Mouse (Mus musculus): Measurements from ENCODE around the gene Klhl11. TPM values are rescaled to one million over a fixed set of nuclear protein-coding genes. Genes with fewer than 3 reads are reported as not detected.

Gene Klhl11
- polyA plus RNA-seq, 1 experiment from 2014 or later, result 12.0 TPM

- no peaks in the 10 kb centered on the region for H3K9me3 ChIP-seq
- 88% methylated on average over 1 of the region's 1 CpGs for WGBS
- peaks cover 47% of the 10 kb centered on the region for H3K36me3 ChIP-seq
- no peak for ATAC-seq (ENCODE audit: insufficient number of reproducible peaks, insufficient read depth, low FRiP score, low TSS enrichment, low read depth)
- peaks cover 12% of the 10 kb centered on the region for H3K4me1 ChIP-seq
- no peak overlapping the region for H3K4me3 ChIP-seq
- H3K27me3 ChIP-seq, result no peaks in the 10 kb centered on the region
- H3K27ac ChIP-seq, result no peak overlapping the region
- no peak overlapping the region for H3K4me2 ChIP-seq
- no peak overlapping the region for H3K9ac ChIP-seq
These were observed 7.2 kb downstream of the Klhl11 start for GRCm38 (mm10) chr11:100465229-100465792.

- no peak overlapping the region for H3K27ac ChIP-seq
- peaks cover 7% of the 10 kb centered on the region; the same call in 1 of the 2 replicates for H3K4me1 ChIP-seq
- no peak overlapping the region for H3K4me2 ChIP-seq
- H3K9ac ChIP-seq, result no peak overlapping the region
- no peaks in the 10 kb centered on the region for H3K9me3 ChIP-seq
- H3K27me3 ChIP-seq, result no peaks in the 10 kb centered on the region
- ATAC-seq (ENCODE audit: insufficient number of reproducible peaks, insufficient read depth, low FRiP score, low TSS enrichment, low read depth), result no peak
- H3K36me3 ChIP-seq, result peaks cover 50% of the 10 kb centered on the region
- 92% methylated on average over 10 of the region's 10 CpGs for WGBS
- H3K4me3 ChIP-seq, result no peak overlapping the region
These were observed 9.8 kb downstream of the Klhl11 start for GRCm38 (mm10) chr11:100462699-100463098.

GRCm38 (mm10) chr11:100457711-100458110, 14.8 kb downstream of the Klhl11 start:
- H3K4me2 ChIP-seq, result no peak overlapping the region
- no peaks in the 10 kb centered on the region for H3K9me3 ChIP-seq
- no peaks in the 10 kb centered on the region for H3K27me3 ChIP-seq
- H3K4me1 ChIP-seq, result no peaks in the 10 kb centered on the region
- WGBS, result 89% methylated on average over 5 of the region's 5 CpGs
- no peak for ATAC-seq (ENCODE audit: insufficient number of reproducible peaks, insufficient read depth, low FRiP score, low TSS enrichment, low read depth)
- H3K9ac ChIP-seq, result no peak overlapping the region
- H3K27ac ChIP-seq, result no peak overlapping the region
- no peak overlapping the region for H3K4me3 ChIP-seq
- H3K36me3 ChIP-seq, result peaks cover 44% of the 10 kb centered on the region

GRCm38 (mm10) chr11:100457247-100457646, 15.3 kb downstream of the Klhl11 start:
- no peak for ATAC-seq (ENCODE audit: insufficient number of reproducible peaks, insufficient read depth, low FRiP score, low TSS enrichment, low read depth)
- 75% methylated on average over 4 of the region's 4 CpGs for WGBS
- peaks cover 39% of the 10 kb centered on the region for H3K36me3 ChIP-seq

GRCm38 (mm10) chr11:100442625-100443024, 29.9 kb downstream of the Klhl11 start:
- no peak overlapping the region for H3K4me2 ChIP-seq
- 92% methylated on average over 6 of the region's 6 CpGs for WGBS
- H3K9ac ChIP-seq, result no peak overlapping the region
- peaks cover 15% of the 10 kb centered on the region for H3K36me3 ChIP-seq
- H3K9me3 ChIP-seq, result no peaks in the 10 kb centered on the region
- no peaks in the 10 kb centered on the region for H3K27me3 ChIP-seq
- H3K4me3 ChIP-seq, result no peak overlapping the region
- no peak overlapping the region for H3K27ac ChIP-seq
- H3K4me1 ChIP-seq, result peaks cover 14% of the 10 kb centered on the region
- ATAC-seq (ENCODE audit: insufficient number of reproducible peaks, insufficient read depth, low FRiP score, low TSS enrichment, low read depth), result no peak

More at GRCm38 (mm10) chr11:100457247-100457646, 15.3 kb downstream of the Klhl11 start:
- Histone ChIP-seq H3K27me3 (no peaks in the 10 kb centered on the region), H3K4me1 (no peaks in the 10 kb centered on the region), H3K27ac (no peak overlapping the region), H3K9me3 (no peaks in the 10 kb centered on the region), H3K9ac (no peak overlapping the region), H3K4me3 (no peak overlapping the region), H3K4me2 (no peak overlapping the region)

- 80% methylated on average over 8 of the region's 8 CpGs for WGBS
- Histone ChIP-seq H3K27ac (peak within 1 kb of the TSS; percentile 63), H3K4me3 (peak within 1 kb of the TSS; percentile 82), H3K27me3 (no peaks in the 10 kb centered on the region), H3K4me1 (peaks cover 14% of the 10 kb centered on the region), H3K9me3 (no peaks in the 10 kb centered on the region), H3K4me2 (peak within 1 kb of the TSS; percentile 70), H3K36me3 (peaks cover 23% of the 10 kb centered on the region), H3K9ac (peak within 1 kb of the TSS; percentile 94)
- ATAC-seq (ENCODE audit: insufficient number of reproducible peaks, insufficient read depth, low FRiP score, low TSS enrichment, low read depth), result no peak
These were observed 30.7 kb downstream of the Klhl11 start, which contains the start of the genes Nt5c3b and Klhl10 for GRCm38 (mm10) chr11:100441797-100442196. TSS of gene Nt5c3b (minus strand) at chr11:100441808. TSS of gene Klhl10 (plus strand) at chr11:100441917.

GRCm38 (mm10) chr11:100440691-100441522, 31.6 kb downstream of the Klhl11 start:
- no peaks in the 10 kb centered on the region for H3K9me3 ChIP-seq
- H3K4me2 ChIP-seq, result peak overlapping the region; percentile 70
- H3K27me3 ChIP-seq, result no peaks in the 10 kb centered on the region
- peak; percentile 91 for ATAC-seq (ENCODE audit: insufficient number of reproducible peaks, insufficient read depth, low FRiP score, low TSS enrichment, low read depth)
- H3K36me3 ChIP-seq, result peaks cover 32% of the 10 kb centered on the region
- WGBS, result under 1% methylated on average over 52 of the region's 52 CpGs
- peak overlapping the region; percentile 63 for H3K27ac ChIP-seq
- H3K4me3 ChIP-seq, result peak overlapping the region; percentile 82
- peaks cover 14% of the 10 kb centered on the region for H3K4me1 ChIP-seq
- peak overlapping the region; percentile 94 for H3K9ac ChIP-seq

GRCm38 (mm10) chr11:100437901-100438300, 34.6 kb downstream of the Klhl11 start:
- ATAC-seq (ENCODE audit: insufficient number of reproducible peaks, insufficient read depth, low FRiP score, low TSS enrichment, low read depth), result no peak
- 92% methylated on average over 1 of the region's 1 CpGs for WGBS
- Histone ChIP-seq H3K4me3 (no peak overlapping the region), H3K4me2 (no peak overlapping the region), H3K4me1 (peaks cover 14% of the 10 kb centered on the region), H3K27me3 (no peaks in the 10 kb centered on the region), H3K36me3 (peaks cover 58% of the 10 kb centered on the region), H3K9ac (no peak overlapping the region), H3K27ac (no peak overlapping the region), H3K9me3 (no peaks in the 10 kb centered on the region)

- H3K9ac ChIP-seq, result no peak overlapping the region
- H3K27me3 ChIP-seq, result no peaks in the 10 kb centered on the region
- no peak overlapping the region for H3K4me3 ChIP-seq
- no peak for ATAC-seq (ENCODE audit: insufficient number of reproducible peaks, insufficient read depth, low FRiP score, low TSS enrichment, low read depth)
- 70% methylated on average over 9 of the region's 9 CpGs for WGBS
- no peak overlapping the region for H3K4me2 ChIP-seq
- H3K4me1 ChIP-seq, result peaks cover 10% of the 10 kb centered on the region
- H3K27ac ChIP-seq, result no peak overlapping the region
- no peaks in the 10 kb centered on the region for H3K9me3 ChIP-seq
- peaks cover 76% of the 10 kb centered on the region for H3K36me3 ChIP-seq
These were observed 36.8 kb downstream of the Klhl11 start for GRCm38 (mm10) chr11:100435678-100436246.

GRCm38 (mm10) chr11:100432002-100432401, 40.5 kb downstream of the Klhl11 start:
- Histone ChIP-seq H3K9ac (no peak overlapping the region), H3K4me2 (no peak overlapping the region), H3K4me1 (no peaks in the 10 kb centered on the region), H3K27me3 (no peaks in the 10 kb centered on the region), H3K4me3 (no peak overlapping the region), H3K36me3 (peaks cover 79% of the 10 kb centered on the region), H3K27ac (no peak overlapping the region), H3K9me3 (no peaks in the 10 kb centered on the region)
- WGBS, result 86% methylated on average over 5 of the region's 5 CpGs
- no peak for ATAC-seq (ENCODE audit: insufficient number of reproducible peaks, insufficient read depth, low FRiP score, low TSS enrichment, low read depth)

- H3K9me3 ChIP-seq, result no peaks in the 10 kb centered on the region
- no peak for ATAC-seq (ENCODE audit: insufficient number of reproducible peaks, insufficient read depth, low FRiP score, low TSS enrichment, low read depth)
- 90% methylated on average over 7 of the region's 7 CpGs for whole genome bisulfite sequencing
- peaks cover 75% of the 10 kb centered on the region for H3K36me3 ChIP-seq
- H3K4me2 ChIP-seq, result no peak overlapping the region
- H3K4me1 ChIP-seq, result no peaks in the 10 kb centered on the region
- H3K27me3 ChIP-seq, result no peaks in the 10 kb centered on the region
- no peak overlapping the region for H3K9ac ChIP-seq
- no peak overlapping the region for H3K27ac ChIP-seq
- no peak overlapping the region for H3K4me3 ChIP-seq
These were observed 42.5 kb downstream of the Klhl11 start for GRCm38 (mm10) chr11:100430052-100430451.
